Mouse (Mus musculus): ENCODE data around the gene G6pc3.

GRCm38 (mm10) chr11:102236022-102236421 lies 46.6 kb downstream of the G6pc3 start:
- TF ChIP-seq EP300 (IDR thresholded peaks at IDR 0.05; ENCODE audit: low read length) (no peak), JUN (IDR thresholded peaks at IDR 0.05; ENCODE audit: insufficient read depth, low read depth, low read length) (no peak), POLR2A (IDR thresholded peaks at IDR 0.05; ENCODE audit: low read depth, low read length) (no peak), TCF12 (IDR thresholded peaks at IDR 0.05; ENCODE audit: low read depth, low read length) (no peak), ELF1 (IDR thresholded peaks at IDR 0.05; ENCODE audit: low read depth, low read length) (no peak), KAT2A (IDR thresholded peaks at IDR 0.05; ENCODE audit: insufficient replicate concordance, low read length) (no peak), CTCF (conservative IDR thresholded peaks at IDR 0.05 in 1 of 2, IDR thresholded peaks at IDR 0.05 in 1 of 2; ENCODE audit: low read depth in 2 of 2, low read length in 2 of 2) (no peak), HCFC1 (IDR thresholded peaks at IDR 0.05; ENCODE audit: low read depth, low read length) (no peak)

Measured in CH12.LX (cell line).